Mouse (Mus musculus): ENCODE results near the gene Gm5751.

GRCm38 (mm10) chrX:8891975-8892342 lies 17.9 kb downstream of the Gm5751 start:
- TF ChIP-seq GATA1 (IDR thresholded peaks at IDR 0.05; ENCODE audit: borderline replicate concordance, low read length) (no peak), FLI1 (IDR thresholded peaks at IDR 0.05; ENCODE audit: low read length) (no peak)

Measured in megakaryocyte, embryonic 14.5 days (primary cell).